Mouse (Mus musculus): ENCODE results near the gene Nck2. TPM values are rescaled to one million over a fixed set of nuclear protein-coding genes. Genes with fewer than 3 reads are reported as not detected.
A peak's percentile ranks its signal among the peaks of the same experiment; 100 is the strongest.

The Nck2 gene
- polyA plus RNA-seq, 1 experiment = 106 TPM

- Histone ChIP-seq H3K36me3 (ENCODE audit: control insufficient read depth, insufficient read depth, low read length) (no peaks in the 10 kb centered on the region), H3K4me1 (replicated peaks; ENCODE audit: control insufficient read depth, insufficient read depth, low read length) (peaks cover 43% of the 10 kb centered on the region), H3K27me3 (ENCODE audit: control insufficient read depth, insufficient read depth, low read length) (no peaks in the 10 kb centered on the region), H3K27ac (ENCODE audit: control insufficient read depth, insufficient read depth, low read length) (peak overlapping the region; percentile 53), H3K4me3 (ENCODE audit: control insufficient read depth, insufficient read depth, low read length) (no peak overlapping the region)
- no peak for TF ChIP-seq CTCF (IDR thresholded peaks at IDR 0.05; ENCODE audit: borderline replicate concordance, control insufficient read depth, extremely low read depth, insufficient read depth, low read length, poor library complexity)
- TF ChIP-seq POLR2A (IDR thresholded peaks at IDR 0.05; ENCODE audit: control insufficient read depth, extremely low read depth, insufficient read depth, low read length, poor library complexity) = no peak
- no peak for DNase-seq
- WGBS = 58% methylated on average over 10 of the region's 10 CpGs
Measured at GRCm38 (mm10) chr1:43501920-43502791, 57.8 kb downstream of the Nck2 start.

GRCm38 (mm10) chr1:43502792-43503146 lies 58.4 kb downstream of the Nck2 start:
- WGBS = 56% methylated on average over 8 of the region's 8 CpGs

DNA sequence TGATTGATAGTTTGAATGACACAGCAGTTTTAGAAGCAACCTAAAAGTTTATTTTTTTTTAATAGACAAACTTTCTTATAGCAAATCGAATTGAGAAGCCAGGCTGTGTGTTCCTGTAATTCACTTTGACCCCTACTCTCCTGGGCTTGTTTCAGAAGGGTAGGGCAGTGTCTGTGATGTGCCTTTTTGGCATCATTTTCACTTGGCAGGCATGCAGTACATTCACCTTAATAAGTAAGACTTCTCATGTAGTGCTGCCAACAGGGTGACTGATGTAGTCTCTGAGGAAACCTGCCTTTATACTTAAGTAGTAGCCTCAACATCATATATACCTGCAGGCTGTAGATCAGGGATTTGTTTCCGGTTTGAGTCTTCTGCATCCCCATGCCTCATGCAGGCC lies 58.9 kb downstream of the Nck2 start:
- no peak overlapping the region for H3K4me3 ChIP-seq (ENCODE audit: control insufficient read depth, insufficient read depth, low read length)
- H3K27ac ChIP-seq (ENCODE audit: control insufficient read depth, insufficient read depth, low read length) = no peak overlapping the region
- WGBS = 82% methylated on average over 2 of the region's 2 CpGs
- TF ChIP-seq POLR2A (IDR thresholded peaks at IDR 0.05; ENCODE audit: control insufficient read depth, extremely low read depth, insufficient read depth, low read length, poor library complexity) (no peak), CTCF (IDR thresholded peaks at IDR 0.05; ENCODE audit: borderline replicate concordance, control insufficient read depth, extremely low read depth, insufficient read depth, low read length, poor library complexity) (no peak)
- H3K4me1 ChIP-seq (replicated peaks; ENCODE audit: control insufficient read depth, insufficient read depth, low read length) = peaks cover 39% of the 10 kb centered on the region
- DNase-seq = no peak
- H3K36me3 ChIP-seq (ENCODE audit: control insufficient read depth, insufficient read depth, low read length) = no peaks in the 10 kb centered on the region
- no peaks in the 10 kb centered on the region for H3K27me3 ChIP-seq (ENCODE audit: control insufficient read depth, insufficient read depth, low read length)

More at GRCm38 (mm10) chr1:43502792-43503146, 58.4 kb downstream of the Nck2 start:
- Histone ChIP-seq H3K27me3 (ENCODE audit: control insufficient read depth, insufficient read depth, low read length) (no peaks in the 10 kb centered on the region), H3K27ac (ENCODE audit: control insufficient read depth, insufficient read depth, low read length) (no peak overlapping the region), H3K4me1 (replicated peaks; ENCODE audit: control insufficient read depth, insufficient read depth, low read length) (peaks cover 41% of the 10 kb centered on the region), H3K4me3 (ENCODE audit: control insufficient read depth, insufficient read depth, low read length) (no peak overlapping the region), H3K36me3 (ENCODE audit: control insufficient read depth, insufficient read depth, low read length) (no peaks in the 10 kb centered on the region)
- no peak for DNase-seq
- TF ChIP-seq CTCF (IDR thresholded peaks at IDR 0.05; ENCODE audit: borderline replicate concordance, control insufficient read depth, extremely low read depth, insufficient read depth, low read length, poor library complexity) = no peak
- TF ChIP-seq POLR2A (IDR thresholded peaks at IDR 0.05; ENCODE audit: control insufficient read depth, extremely low read depth, insufficient read depth, low read length, poor library complexity) = no peak

DNA sequence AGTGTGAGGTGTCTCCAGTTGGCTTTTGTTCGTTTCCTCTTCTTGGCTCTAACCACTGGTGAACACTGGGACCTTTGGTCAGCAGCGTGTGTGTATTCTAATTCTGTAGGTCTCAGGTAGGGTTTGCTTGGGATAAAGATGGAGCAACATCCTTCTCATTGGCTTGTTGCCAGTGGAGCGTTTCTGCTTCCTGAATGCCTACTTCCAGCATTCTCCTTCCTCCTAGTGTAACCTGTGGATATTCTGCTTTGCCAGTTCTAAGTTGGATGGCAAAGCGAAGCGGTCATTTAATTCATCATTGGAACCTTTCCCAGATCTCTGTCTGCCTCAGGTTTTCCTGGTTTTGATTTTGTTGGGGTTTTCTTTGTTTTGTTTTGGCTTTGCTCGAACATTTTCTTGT lies 59.3 kb downstream of the Nck2 start:
- Histone ChIP-seq H3K27me3 (ENCODE audit: control insufficient read depth, insufficient read depth, low read length) (no peaks in the 10 kb centered on the region), H3K4me1 (replicated peaks; ENCODE audit: control insufficient read depth, insufficient read depth, low read length) (peaks cover 39% of the 10 kb centered on the region), H3K36me3 (ENCODE audit: control insufficient read depth, insufficient read depth, low read length) (no peaks in the 10 kb centered on the region), H3K27ac (ENCODE audit: control insufficient read depth, insufficient read depth, low read length) (no peak overlapping the region), H3K4me3 (ENCODE audit: control insufficient read depth, insufficient read depth, low read length) (no peak overlapping the region)
- DNase-seq = no peak
- TF ChIP-seq POLR2A (IDR thresholded peaks at IDR 0.05; ENCODE audit: control insufficient read depth, extremely low read depth, insufficient read depth, low read length, poor library complexity) = no peak
- TF ChIP-seq CTCF (IDR thresholded peaks at IDR 0.05; ENCODE audit: borderline replicate concordance, control insufficient read depth, extremely low read depth, insufficient read depth, low read length, poor library complexity) = no peak
- WGBS = 84% methylated on average over 6 of the region's 6 CpGs

GRCm38 (mm10) chr1:43504235-43504634 lies 59.9 kb downstream of the Nck2 start:
- WGBS = 11% methylated on average over 4 of the region's 4 CpGs

DNA sequence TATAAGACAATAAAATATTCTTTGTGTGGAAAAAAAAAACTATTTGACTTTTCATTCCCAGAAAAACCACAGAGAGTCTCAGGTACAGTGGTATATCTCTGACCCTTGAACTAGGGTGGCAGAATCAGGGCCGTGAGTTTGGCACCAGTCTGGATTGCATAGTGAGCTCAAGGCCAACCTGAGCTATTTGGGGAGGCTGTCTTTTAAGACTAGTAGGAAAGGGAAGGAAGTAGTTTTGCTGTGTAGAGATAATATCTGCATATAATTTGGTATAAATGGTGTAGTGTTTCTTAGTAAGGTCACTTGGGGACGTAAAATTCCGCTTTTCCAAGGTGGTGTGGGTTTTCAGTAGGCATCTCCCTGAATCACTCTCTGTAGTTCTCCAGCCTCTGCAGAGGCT lies 62.3 kb downstream of the Nck2 start:
- 55% methylated on average over 3 of the region's 3 CpGs for WGBS
- no peak for TF ChIP-seq CTCF (IDR thresholded peaks at IDR 0.05; ENCODE audit: borderline replicate concordance, control insufficient read depth, extremely low read depth, insufficient read depth, low read length, poor library complexity)
- no peak for TF ChIP-seq POLR2A (IDR thresholded peaks at IDR 0.05; ENCODE audit: control insufficient read depth, extremely low read depth, insufficient read depth, low read length, poor library complexity)
- Histone ChIP-seq H3K27ac (ENCODE audit: control insufficient read depth, insufficient read depth, low read length) (no peak overlapping the region), H3K27me3 (ENCODE audit: control insufficient read depth, insufficient read depth, low read length) (no peaks in the 10 kb centered on the region), H3K36me3 (ENCODE audit: control insufficient read depth, insufficient read depth, low read length) (peaks cover 14% of the 10 kb centered on the region; the same call in 1 of the 2 replicates), H3K4me3 (ENCODE audit: control insufficient read depth, insufficient read depth, low read length) (no peak overlapping the region), H3K4me1 (replicated peaks; ENCODE audit: control insufficient read depth, insufficient read depth, low read length) (peaks cover 20% of the 10 kb centered on the region)
- no peak for DNase-seq

More at GRCm38 (mm10) chr1:43504235-43504634, 59.9 kb downstream of the Nck2 start:
- TF ChIP-seq POLR2A (IDR thresholded peaks at IDR 0.05; ENCODE audit: control insufficient read depth, extremely low read depth, insufficient read depth, low read length, poor library complexity) (no peak), CTCF (IDR thresholded peaks at IDR 0.05; ENCODE audit: borderline replicate concordance, control insufficient read depth, extremely low read depth, insufficient read depth, low read length, poor library complexity) (no peak)
- Histone ChIP-seq H3K4me3 (ENCODE audit: control insufficient read depth, insufficient read depth, low read length) (no peak overlapping the region), H3K27me3 (ENCODE audit: control insufficient read depth, insufficient read depth, low read length) (no peaks in the 10 kb centered on the region), H3K27ac (ENCODE audit: control insufficient read depth, insufficient read depth, low read length) (no peak overlapping the region), H3K4me1 (replicated peaks; ENCODE audit: control insufficient read depth, insufficient read depth, low read length) (peaks cover 36% of the 10 kb centered on the region), H3K36me3 (ENCODE audit: control insufficient read depth, insufficient read depth, low read length) (no peaks in the 10 kb centered on the region)
- DNase-seq = no peak
